Mouse (Mus musculus): ENCODE data around the gene Ivns1abp.
"Not testable (repeated sequence)": the region's sequence is repeated elsewhere in the genome, so short reads cannot be mapped to it uniquely, and the experiment has no call there.

The Ivns1abp gene

DNA sequence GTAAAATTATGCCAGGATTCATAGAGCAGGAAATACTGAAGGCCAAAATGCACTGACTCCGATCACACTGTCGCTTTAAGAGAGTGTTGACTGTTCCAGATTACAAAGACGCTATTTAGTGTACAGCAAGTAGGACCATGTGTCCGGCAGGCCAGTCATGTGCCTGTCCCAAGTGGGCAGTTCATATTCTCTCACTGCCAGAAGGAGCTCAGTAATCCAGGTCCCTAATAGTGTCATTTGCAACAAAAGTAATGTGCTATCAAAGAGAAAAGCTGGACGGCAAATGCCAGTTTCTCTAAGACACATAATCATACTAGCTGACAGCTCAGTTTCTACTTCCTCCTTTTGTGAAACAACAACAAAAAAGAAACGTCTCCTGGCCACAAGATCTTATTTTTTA is 1.3 kb upstream of the Ivns1abp start:
- DNase-seq, result no peak

- DNase-seq, result peak; percentile 45
Measured at GRCm38 (mm10) chr1:151343571-151344282, 550 bp upstream of the Ivns1abp start.

DNA sequence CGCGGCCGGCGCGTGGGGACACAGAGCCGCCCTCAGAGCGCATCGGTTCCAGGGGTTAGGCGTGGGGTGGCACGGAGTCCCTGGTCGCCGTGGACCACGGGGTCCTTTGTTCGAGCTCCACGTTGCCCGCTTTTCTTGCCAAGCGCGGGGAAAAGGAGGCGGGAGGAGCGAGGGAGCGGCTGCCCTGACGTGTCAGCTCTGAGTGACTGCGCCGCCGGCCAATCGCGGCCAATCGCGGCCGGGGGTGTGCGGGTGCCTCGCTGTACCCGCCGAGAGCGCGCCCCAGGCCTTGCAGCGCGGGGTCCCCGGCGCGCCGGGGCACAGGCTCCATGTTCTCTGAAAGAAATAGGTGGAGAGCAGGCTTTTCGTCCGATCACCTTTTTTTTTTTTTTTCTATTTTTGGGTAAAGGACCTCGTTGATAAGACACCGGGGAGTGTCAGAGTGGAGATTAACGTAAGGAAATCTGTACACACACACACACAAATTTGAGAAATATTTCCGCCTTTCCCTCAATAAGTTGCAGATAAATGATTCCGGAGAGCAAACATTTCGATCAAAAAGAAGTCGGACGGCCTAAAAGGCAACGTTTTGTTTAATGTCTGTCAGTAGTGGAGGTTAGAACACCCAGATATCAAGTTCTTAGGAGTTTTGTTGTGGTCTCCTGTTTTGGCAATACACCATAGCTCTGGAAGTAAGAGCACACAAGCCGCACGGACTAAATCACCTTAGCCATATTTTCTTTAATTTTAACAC is 1.0 kb downstream of the Ivns1abp start:
- peak; percentile 97 for DNase-seq

DNA sequence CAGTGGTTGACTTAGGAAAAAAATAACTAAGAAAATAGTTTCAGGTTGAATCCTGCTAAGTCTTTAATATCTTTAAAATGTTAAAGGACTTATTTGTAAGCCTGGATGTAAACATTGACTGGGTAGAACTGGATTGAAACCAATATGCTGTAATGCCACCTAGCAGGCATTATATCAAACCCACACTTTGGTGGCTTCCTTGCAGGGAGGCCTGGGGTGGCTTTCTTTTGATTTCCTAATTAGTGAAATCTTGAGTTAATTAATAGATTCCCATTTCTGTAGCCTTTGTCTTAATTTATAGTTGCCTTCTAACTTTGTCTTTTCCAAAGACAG is 1.6 kb downstream of the Ivns1abp start:
- no peak for DNase-seq

- DNase-seq, result peak; percentile 18
Measured at GRCm38 (mm10) chr1:151346681-151347127, 2.4 kb downstream of the Ivns1abp start.

- DNase-seq, result not testable (repeated sequence)
Measured at GRCm38 (mm10) chr1:151348293-151348692, 4.0 kb downstream of the Ivns1abp start.

- DNase-seq, result peak; percentile 70
Measured at GRCm38 (mm10) chr1:151352911-151353310, 8.6 kb downstream of the Ivns1abp start.

GRCm38 (mm10) chr1:151355994-151356393 is 11.7 kb downstream of the Ivns1abp start:
- no peak for DNase-seq

GRCm38 (mm10) chr1:151359374-151359773 is 15.1 kb downstream of the Ivns1abp start:
- no peak for DNase-seq

GRCm38 (mm10) chr1:151366944-151367605 is 22.8 kb downstream of the Ivns1abp start:
- no peak for DNase-seq

- no peak for DNase-seq
Measured at GRCm38 (mm10) chr1:151367721-151368324, 23.5 kb downstream of the Ivns1abp start.

- no peak for DNase-seq
Measured at GRCm38 (mm10) chr1:151368444-151368843, 24.2 kb downstream of the Ivns1abp start.

GRCm38 (mm10) chr1:151370573-151370972 is 26.3 kb downstream of the Ivns1abp start:
- no peak for DNase-seq

DNA sequence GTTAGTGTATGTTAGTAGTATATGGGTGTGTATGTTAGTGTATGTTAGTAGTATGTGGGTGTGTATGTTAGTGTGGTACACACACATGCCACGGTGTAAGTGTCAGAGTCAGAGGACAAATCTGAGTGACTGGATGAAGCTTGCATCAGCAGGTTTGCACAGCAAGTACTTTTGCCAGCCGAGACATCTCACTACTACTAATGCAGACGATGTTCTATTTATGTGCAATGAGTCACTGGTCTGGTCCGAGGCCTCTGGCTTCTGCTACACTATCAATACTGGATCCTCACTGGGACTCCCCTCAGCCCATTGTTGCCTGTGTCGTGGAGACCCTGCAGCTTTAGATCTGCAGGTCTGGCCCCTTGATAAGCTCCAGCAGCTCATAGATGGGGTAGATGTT is 27.3 kb downstream of the Ivns1abp start:
- DNase-seq, result no peak

GRCm38 (mm10) chr1:151372823-151373222 is 28.5 kb downstream of the Ivns1abp start:
- DNase-seq, result no peak

- DNase-seq, result no peak
Measured at GRCm38 (mm10) chr1:151377353-151377752, 33.1 kb downstream of the Ivns1abp start.

DNA sequence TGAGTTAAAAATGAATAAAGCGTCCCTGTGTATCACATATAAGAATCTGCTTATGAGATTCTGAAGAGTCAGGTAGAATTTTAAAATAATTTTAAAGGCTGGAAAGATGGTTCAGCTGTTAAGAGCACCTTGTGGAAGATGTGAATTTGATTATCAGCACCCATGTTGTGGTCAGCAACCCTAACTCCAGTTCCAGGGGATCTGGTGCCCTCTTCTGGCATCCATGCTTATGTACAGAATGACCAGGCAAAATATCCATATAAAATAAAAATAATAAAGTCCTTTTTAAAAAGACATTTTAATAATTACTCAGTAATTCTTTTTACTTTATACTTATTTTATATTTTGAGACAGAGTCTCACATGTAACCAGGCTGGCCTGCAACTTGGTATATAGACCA is 45.8 kb downstream of the Ivns1abp start:
- no peak for DNase-seq

GRCm38 (mm10) chr1:151409827-151410226 is 65.5 kb downstream of the Ivns1abp start:
- no peak for DNase-seq
